18 mouse cellular contexts compared by ENCODE assay signal in genomic region chr6:125566656-125567055, GRCm38 (mm10).
"Had no signal": no experiment of that assay in that cellular context is flagged by ENCODE, and none has a peak within 500 bp of the region (broad histone marks: within the 10 kb centered on the region; RNA-seq: fewer than 3 reads in every experiment).

No protein-coding gene starts in this region.

- H3K4me2 ChIP-seq: kidney, embryonic 15.5 days; lung, embryonic 14.5 days; midbrain, embryonic 13.5 days; neural tube, embryonic 13.5 days had no signal

- H3K9ac ChIP-seq: kidney, embryonic 15.5 days; lung, embryonic 14.5 days; midbrain, embryonic 13.5 days; neural tube, embryonic 13.5 days had no signal

- ATAC-seq: lung, postnatal 0 days; midbrain, embryonic 13.5 days; midbrain, embryonic 16.5 days had no signal

- H3K4me3 ChIP-seq: kidney, embryonic 15.5 days; left cerebral cortex, adult 2 months; midbrain, embryonic 13.5 days; myocyte; neural tube, embryonic 13.5 days had no signal

- H3K27me3 ChIP-seq: kidney, embryonic 15.5 days; midbrain, embryonic 13.5 days; neural tube, embryonic 13.5 days had no signal

- H3K36me3 ChIP-seq: kidney, embryonic 15.5 days; midbrain, embryonic 13.5 days; neural tube, embryonic 13.5 days had no signal

- DNase-seq: kidney, adult 11 months; kidney, adult 8-10 months; kidney, postnatal 10 days; kidney, postnatal 36 days; layer of hippocampus, postnatal 36 days; lung, embryonic 14.5 days; thymus, adult 2 months; thymus, postnatal 14 days; thymus, postnatal 4 days had no signal

- H3K9me3 ChIP-seq: kidney, embryonic 15.5 days; midbrain, embryonic 13.5 days; neural tube, embryonic 13.5 days had no signal

- H3K4me1 ChIP-seq: midbrain, embryonic 13.5 days; neural tube, embryonic 13.5 days had no signal

- H3K27ac ChIP-seq: kidney, embryonic 15.5 days; left cerebral cortex, adult 2 months; macrophage; midbrain, embryonic 13.5 days; neural tube, embryonic 13.5 days; stomach, postnatal 0 days had no signal
